9 mouse cellular contexts compared by ENCODE assay signal in the genomic region with DNA sequence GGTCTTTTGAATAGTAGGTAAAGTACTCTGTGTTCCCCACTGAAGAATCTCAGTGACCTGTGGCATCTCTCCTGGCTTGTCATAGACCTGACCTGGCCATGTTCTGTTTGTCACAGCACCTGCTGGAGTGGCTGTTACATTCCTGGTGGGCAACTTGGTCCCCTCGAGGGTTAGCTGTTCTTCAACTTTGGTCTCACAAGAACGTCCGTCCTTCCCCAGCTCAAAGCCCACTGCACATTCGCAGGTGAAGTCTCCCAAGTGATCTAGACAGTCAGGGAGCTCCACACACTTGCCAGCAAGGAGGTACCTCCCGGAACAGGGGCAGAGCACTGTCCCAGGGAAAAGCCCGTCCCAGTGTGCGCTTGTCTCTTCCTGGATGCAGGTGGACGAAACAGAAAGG. TPM values are rescaled to one million over a fixed set of nuclear protein-coding genes. Genes with fewer than 3 reads are reported as not detected.
A peak's percentile ranks its signal among the peaks of the same experiment; 100 is the strongest.
DNase-seq lines count a peak whose midpoint lies in the region; ATAC-seq and TF ChIP-seq lines count a peak whose summit lies in the region.
"Had no signal": no experiment of that assay in that cellular context is flagged by ENCODE, and none has a peak within 500 bp of the region (broad histone marks: within the 10 kb centered on the region; RNA-seq: fewer than 3 reads in every experiment).

No protein-coding gene starts in this region.

- H3K27me3 ChIP-seq in kidney, embryonic 16.5 days (ENCODE audit: insufficient read depth, low read length) = peaks cover 7% of the 10 kb centered on the region; the same call in 1 of the 2 replicates
- no peaks in the 10 kb centered on the region for H3K27me3 ChIP-seq in embryonic facial prominence, embryonic 15.5 days
- no peaks in the 10 kb centered on the region; the same call in 1 of the 2 replicates for H3K27me3 ChIP-seq in hindbrain, embryonic 16.5 days (replicated peaks; ENCODE audit: control insufficient read depth, insufficient read depth, low read length)
- H3K27me3 ChIP-seq in midbrain, postnatal 0 days (ENCODE audit: insufficient read depth, low read length) = no peaks in the 10 kb centered on the region

- H3K27ac ChIP-seq in kidney, embryonic 16.5 days (ENCODE audit: low read length) = peak overlapping the region; percentile 81
- H3K27ac ChIP-seq in embryonic facial prominence, embryonic 15.5 days (replicated peaks) = peak overlapping the region; percentile 93; the same call in 1 of the 2 replicates
- no peak overlapping the region for H3K27ac ChIP-seq in hindbrain, embryonic 16.5 days (ENCODE audit: low read depth, low read length)
- no peak overlapping the region for H3K27ac ChIP-seq in midbrain, postnatal 0 days (ENCODE audit: low read depth, low read length)

- no peaks in the 10 kb centered on the region for H3K9me3 ChIP-seq in kidney, embryonic 16.5 days (ENCODE audit: low read length)
- no peaks in the 10 kb centered on the region for H3K9me3 ChIP-seq in embryonic facial prominence, embryonic 15.5 days (replicated peaks)
- no peaks in the 10 kb centered on the region for H3K9me3 ChIP-seq in hindbrain, embryonic 16.5 days (ENCODE audit: control insufficient read depth, low read length)
- H3K9me3 ChIP-seq in midbrain, postnatal 0 days (ENCODE audit: low read length) = no peaks in the 10 kb centered on the region

- no peak for ATAC-seq in kidney, embryonic 16.5 days (ENCODE audit: low FRiP score, low TSS enrichment)
- ATAC-seq in embryonic facial prominence, embryonic 15.5 days (ENCODE audit: insufficient number of reproducible peaks, low FRiP score, low TSS enrichment, low read depth) = no peak
- no peak for ATAC-seq in hindbrain, embryonic 16.5 days
- no peak for ATAC-seq in midbrain, postnatal 0 days (ENCODE audit: low FRiP score)
- ATAC-seq in inflammation-experienced regulatory T-cells, adult 6 months = no peak
- ATAC-seq in erythroid progenitor cell, adult 5-6 weeks (replicated peaks; ENCODE audit: low FRiP score, poor library complexity, severe bottlenecking) = no peak

- H3K9ac ChIP-seq in kidney, embryonic 16.5 days (replicated peaks; ENCODE audit: low read length) = peak overlapping the region; percentile 58
- H3K9ac ChIP-seq in embryonic facial prominence, embryonic 15.5 days = peak overlapping the region; percentile 40; the same call in 1 of the 2 replicates
- peak overlapping the region; percentile 65 for H3K9ac ChIP-seq in hindbrain, embryonic 16.5 days (ENCODE audit: low read depth, low read length)
- H3K9ac ChIP-seq in midbrain, postnatal 0 days (replicated peaks; ENCODE audit: low read length, poor library complexity, severe bottlenecking) = no peak overlapping the region

- WGBS in kidney, embryonic 16.5 days = 31% methylated on average over 8 of the region's 8 CpGs
- 35% methylated on average over 8 of the region's 8 CpGs for WGBS in embryonic facial prominence, embryonic 15.5 days
- 44% methylated on average over 8 of the region's 8 CpGs for WGBS in hindbrain, embryonic 16.5 days
- WGBS in midbrain, postnatal 0 days = 40% methylated on average over 8 of the region's 8 CpGs

- H3K4me3 ChIP-seq in kidney, embryonic 16.5 days (ENCODE audit: low read length) = peak overlapping the region; percentile 48
- peak overlapping the region; percentile 46 for H3K4me3 ChIP-seq in embryonic facial prominence, embryonic 15.5 days (replicated peaks)
- peak overlapping the region; percentile 46 for H3K4me3 ChIP-seq in hindbrain, embryonic 16.5 days (ENCODE audit: low read length)
- H3K4me3 ChIP-seq in midbrain, postnatal 0 days (ENCODE audit: low read depth, low read length) = peak overlapping the region; percentile 43

- DNase-seq in kidney, postnatal 36 days = no peak
- no peak for DNase-seq in midbrain, postnatal 0 days (ENCODE audit: low spot score)
- no peak for DNase-seq in right cerebral cortex, postnatal 14 days

- peak overlapping the region; percentile 79 for H3K4me2 ChIP-seq in kidney, embryonic 16.5 days (replicated peaks; ENCODE audit: low read depth, low read length)
- H3K4me2 ChIP-seq in embryonic facial prominence, embryonic 15.5 days (replicated peaks) = peak overlapping the region; percentile 74
- peak overlapping the region; percentile 79 for H3K4me2 ChIP-seq in hindbrain, embryonic 16.5 days (ENCODE audit: low read length)
- peak overlapping the region; percentile 79 for H3K4me2 ChIP-seq in midbrain, postnatal 0 days (ENCODE audit: low read depth, low read length, poor library complexity, severe bottlenecking)

- H3K36me3 ChIP-seq in kidney, embryonic 16.5 days (ENCODE audit: insufficient read depth, low read length) = no peaks in the 10 kb centered on the region
- no peaks in the 10 kb centered on the region for H3K36me3 ChIP-seq in embryonic facial prominence, embryonic 15.5 days
- H3K36me3 ChIP-seq in hindbrain, embryonic 16.5 days (ENCODE audit: control insufficient read depth, insufficient read depth, low read length) = no peaks in the 10 kb centered on the region
- no peaks in the 10 kb centered on the region for H3K36me3 ChIP-seq in midbrain, postnatal 0 days (ENCODE audit: insufficient read depth, low read length)
- H3K36me3 ChIP-seq: G1E had no signal

- TF ChIP-seq CTCF in midbrain, postnatal 0 days (IDR thresholded peaks at IDR 0.05) = no peak

- H3K4me1 ChIP-seq in kidney, embryonic 16.5 days (ENCODE audit: insufficient read depth, low read length) = peaks cover 7% of the 10 kb centered on the region; the same call in 1 of the 2 replicates
- H3K4me1 ChIP-seq in embryonic facial prominence, embryonic 15.5 days = peaks cover 17% of the 10 kb centered on the region; the same call in 1 of the 2 replicates
- peaks cover 8% of the 10 kb centered on the region for H3K4me1 ChIP-seq in hindbrain, embryonic 16.5 days (ENCODE audit: control insufficient read depth, insufficient read depth, low read depth, low read length)
- H3K4me1 ChIP-seq in midbrain, postnatal 0 days (ENCODE audit: insufficient read depth, low read length) = 0 out of 2 replicates have a peak, but pooled peaks cover 3% of the 10 kb centered on the region

RNA-seq across cellular contexts. Expression of gene Clec14a, which starts 1.3 kb away (rescaled TPM):
- 14.1 and 14.8 TPM in 2 replicates for polyA plus RNA-seq in kidney, embryonic 16.5 days (2015; fragmentation: Nextera tagmentation; extraction: Ambion mirVana)
- polyA plus RNA-seq in embryonic facial prominence, embryonic 15.5 days (2015; fragmentation: Nextera tagmentation; extraction: Ambion mirVana) = 13.9 and 15.0 TPM in 2 replicates
- 6.8 and 8.3 TPM in 2 replicates for polyA plus RNA-seq in hindbrain, embryonic 16.5 days (2015; fragmentation: Nextera tagmentation; extraction: Ambion mirVana)
- 6.0 and 8.7 TPM in 2 replicates for total RNA-seq in midbrain, postnatal 0 days (2014; rRNA removed)
- polyA plus RNA-seq in midbrain, postnatal 0 days (2015; fragmentation: Nextera tagmentation; extraction: Ambion mirVana) = 6.5 TPM in 2 replicates
- polyA plus RNA-seq in inflammation-experienced regulatory T-cells, adult 6 months (2017; shearing (Covaris generic)) = not detected
- total RNA-seq in erythroid progenitor cell, adult 5-6 weeks (2015; ENCODE audit: low replicate concordance) = not detected in 2 replicates
- 0.45 TPM in 1 of 2 replicates, not detected in the other for total RNA-seq in erythroid progenitor cell, adult 5-6 weeks (2017; ENCODE audit: low replicate concordance)
- polyA plus RNA-seq: G1E had no signal

RNA-seq across cellular contexts. Expression of gene Sstr1, which starts 56.2 kb away (rescaled TPM):
- polyA plus RNA-seq in kidney, embryonic 16.5 days (2015; fragmentation: Nextera tagmentation; extraction: Ambion mirVana) = 0.67 and 1.3 TPM in 2 replicates
- polyA plus RNA-seq in embryonic facial prominence, embryonic 15.5 days (2015; fragmentation: Nextera tagmentation; extraction: Ambion mirVana) = 0.89 and 0.95 TPM in 2 replicates
- 21.5 and 23.7 TPM in 2 replicates for polyA plus RNA-seq in hindbrain, embryonic 16.5 days (2015; fragmentation: Nextera tagmentation; extraction: Ambion mirVana)
- 39.9 and 49.7 TPM in 2 replicates for total RNA-seq in midbrain, postnatal 0 days (2014; rRNA removed)
- 13.4 and 17.3 TPM in 2 replicates for polyA plus RNA-seq in midbrain, postnatal 0 days (2015; fragmentation: Nextera tagmentation; extraction: Ambion mirVana)
- not detected for polyA plus RNA-seq in inflammation-experienced regulatory T-cells, adult 6 months (2017; shearing (Covaris generic))
- total RNA-seq in erythroid progenitor cell, adult 5-6 weeks (2015; ENCODE audit: low replicate concordance) = not detected in 2 replicates
- not detected in 2 replicates for total RNA-seq in erythroid progenitor cell, adult 5-6 weeks (2017; ENCODE audit: low replicate concordance)
- total RNA-seq: G1E had no signal
- polyA plus RNA-seq: G1E had no signal

Comparison
In these comparisons a context has a peak if more than half of its experiments do, and no peak if none do; other contexts are left out.
1. H3K27ac ChIP-seq: peak in kidney, embryonic 16.5 days (single experiment) and embryonic facial prominence, embryonic 15.5 days (single experiment); none in hindbrain, embryonic 16.5 days (single experiment) and midbrain, postnatal 0 days (single experiment).
2. Peak in every context shown above with its lines, with median percentiles within 50 percentile points of each other: H3K4me2 ChIP-seq and H3K4me3 ChIP-seq.